Mouse (Mus musculus): Measurements from ENCODE around the gene Slco1a4. TPM values are rescaled to one million over a fixed set of nuclear protein-coding genes. Genes with fewer than 3 reads are reported as not detected.

The Slco1a4 gene
- polyA plus RNA-seq (2015; fragmentation: Nextera tagmentation; extraction: Ambion mirVana), result 0.97 and 2.2 TPM in 2 replicates

DNA sequence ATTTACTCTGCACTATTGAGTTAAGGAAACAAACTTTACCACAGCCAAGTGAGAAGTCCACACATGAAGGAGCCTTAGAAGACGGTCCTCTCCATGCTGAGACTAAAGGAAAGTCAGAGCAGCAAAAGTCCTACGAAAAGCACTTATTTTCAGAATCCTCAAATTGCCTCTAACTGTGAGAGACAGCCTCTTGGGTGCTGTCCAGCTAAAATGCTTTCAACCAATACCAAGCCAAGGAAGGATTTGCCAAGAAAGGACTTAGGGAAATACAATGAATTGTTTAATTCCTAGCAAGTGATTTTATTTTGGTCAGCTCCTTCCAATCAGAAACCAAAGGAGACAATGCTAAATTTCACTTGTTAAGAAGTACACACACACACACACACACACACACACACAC, at the start of gene Slco1a4:
Slco1a4 (minus strand) TSS at position 115 of the 400 bp plus-strand sequence.

DNA sequence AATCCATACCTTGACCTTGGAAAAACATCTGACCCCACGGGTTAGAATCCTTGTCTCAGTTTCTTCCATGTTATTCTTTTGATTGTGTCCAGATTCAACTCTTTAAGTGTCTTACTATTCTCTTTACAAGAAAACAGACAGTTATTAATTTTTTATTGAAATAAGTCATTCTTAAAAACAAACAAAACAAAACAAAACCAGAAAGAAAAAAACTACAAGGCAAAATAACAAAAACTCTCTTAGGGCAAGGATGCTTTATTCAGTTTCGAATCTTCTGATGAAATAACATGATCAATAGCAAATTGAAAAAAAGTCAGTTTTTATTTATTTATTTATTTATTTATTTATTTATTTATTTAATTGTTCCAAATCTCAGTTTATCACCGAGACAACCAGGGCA, 82.3 kb downstream of the Slco1a4 start, which contains the start of gene Gm5724:
Gm5724 (minus strand) TSS at position 101 of the 400 bp plus-strand sequence.

Other genes starting within 250 kb of the Slco1a4 start
- gene Slco1b2, start 226.7 kb downstream of the Slco1a4 start, polyA plus RNA-seq (2015; fragmentation: Nextera tagmentation; extraction: Ambion mirVana), result 0.11 TPM in 1 of 2 replicates, not detected in the other
- not detected in 2 replicates for gene Gm5724, start 82.4 kb downstream of the Slco1a4 start, polyA plus RNA-seq (2015; fragmentation: Nextera tagmentation; extraction: Ambion mirVana)
- gene Slco1a1, start 90.8 kb upstream of the Slco1a4 start, polyA plus RNA-seq (2015; fragmentation: Nextera tagmentation; extraction: Ambion mirVana), result not detected in 2 replicates
- gene Gm6614, start 155.2 kb upstream of the Slco1a4 start, polyA plus RNA-seq (2015; fragmentation: Nextera tagmentation; extraction: Ambion mirVana), result not detected in 2 replicates

Measured in neural tube, postnatal 0 days (tissue).